In genomic region chr5:36623670-36624069, GRCm38 (mm10) we compare ENCODE assay signal across 11 mouse cellular contexts.
"Had no signal": no experiment of that assay in that cellular context is flagged by ENCODE, and none has a peak within 500 bp of the region (broad histone marks: within the 10 kb centered on the region; RNA-seq: fewer than 3 reads in every experiment).

No protein-coding gene starts in this region.

- ATAC-seq: intestine, embryonic 16.5 days had no signal

- H3K27ac ChIP-seq: kidney, embryonic 15.5 days; limb, embryonic 13.5 days; lung, embryonic 15.5 days; midbrain, embryonic 12.5 days had no signal

- H3K4me1 ChIP-seq: limb, embryonic 13.5 days; midbrain, embryonic 12.5 days had no signal

- H3K4me2 ChIP-seq: kidney, embryonic 15.5 days; limb, embryonic 13.5 days; lung, embryonic 15.5 days; midbrain, embryonic 12.5 days had no signal

- H3K4me3 ChIP-seq: kidney, embryonic 15.5 days; limb, embryonic 13.5 days; lung, embryonic 15.5 days; midbrain, embryonic 12.5 days had no signal

- H3K36me3 ChIP-seq: lung, embryonic 15.5 days had no signal

- H3K9me3 ChIP-seq: kidney, embryonic 15.5 days; limb, embryonic 13.5 days; lung, embryonic 15.5 days; midbrain, embryonic 12.5 days had no signal

- H3K9ac ChIP-seq: kidney, embryonic 15.5 days; limb, embryonic 13.5 days; lung, embryonic 15.5 days; midbrain, embryonic 12.5 days had no signal

- H3K27me3 ChIP-seq: kidney, embryonic 15.5 days; limb, embryonic 13.5 days; lung, embryonic 15.5 days; midbrain, embryonic 12.5 days had no signal

- DNase-seq: kidney, adult 2 months; kidney, postnatal 14 days; left cerebral cortex, postnatal 4 days; lung, postnatal 14 days; right cerebral cortex, postnatal 25 days; thymus, postnatal 4 days had no signal
